Mouse (Mus musculus): Measurements from ENCODE around the gene Cnst.
A peak's percentile ranks its signal among the peaks of the same experiment; 100 is the strongest.

Cnst gene

GRCm38 (mm10) chr1:179553949-179554347, 7.8 kb downstream of the Cnst start:
- no peak for DNase-seq

DNA sequence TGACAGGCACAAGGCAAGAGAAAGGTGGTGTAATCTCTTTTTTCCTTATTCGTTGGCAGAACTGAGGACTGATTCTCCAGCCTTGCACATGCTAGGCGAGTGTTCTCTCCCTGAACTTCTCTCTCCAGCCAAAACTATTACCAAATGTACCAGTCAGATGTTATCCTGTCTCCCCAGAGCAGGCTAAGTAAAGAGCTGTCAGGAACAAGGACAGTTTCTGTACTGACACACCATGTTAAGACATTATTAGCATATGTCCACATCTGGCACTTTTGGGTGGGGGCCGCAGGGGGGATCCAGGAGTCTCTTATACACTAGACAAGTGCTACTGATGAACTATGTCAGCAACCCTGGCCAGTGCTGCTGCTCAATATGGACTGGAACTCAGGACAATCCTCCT, 10.8 kb downstream of the Cnst start:
- DNase-seq: no peak

DNA sequence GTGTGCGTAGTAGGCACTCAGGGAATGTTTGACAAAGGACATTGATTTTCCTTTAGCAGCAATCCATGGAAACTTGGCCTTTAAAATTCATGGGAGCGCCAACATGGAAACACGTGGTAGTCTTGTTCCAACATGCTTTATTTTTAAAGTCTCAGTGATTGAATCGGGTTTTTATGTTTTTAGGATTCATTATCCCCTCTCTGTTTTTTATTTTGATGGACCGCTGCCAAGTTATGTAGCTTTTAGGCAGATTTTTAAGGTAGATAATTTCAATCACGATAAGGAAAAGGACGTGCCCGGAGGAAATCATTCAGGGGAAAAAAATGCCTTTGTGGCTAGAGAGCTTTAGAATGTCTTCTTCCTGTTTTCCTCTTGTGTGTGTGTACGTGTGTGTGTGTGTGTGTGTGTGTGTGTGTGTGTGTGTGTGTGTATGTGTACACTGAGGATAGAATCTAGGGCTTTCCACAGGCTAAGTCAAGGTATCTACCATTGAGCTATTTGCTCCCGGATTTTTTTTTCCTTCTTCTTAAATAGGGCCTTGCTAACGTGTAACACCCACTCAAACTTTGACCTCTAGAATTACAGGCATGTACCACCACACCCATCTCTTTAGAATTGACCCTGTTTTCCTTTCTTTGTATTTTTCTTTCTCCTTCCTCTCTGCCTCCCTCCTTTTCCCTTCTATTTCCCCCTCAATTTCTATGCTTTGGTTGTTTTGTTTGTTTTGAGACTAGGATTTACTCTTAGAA, 13.4 kb downstream of the Cnst start:
- no peak for DNase-seq

- no peak for DNase-seq
Observed at GRCm38 (mm10) chr1:179560845-179561430, 14.8 kb downstream of the Cnst start.

GRCm38 (mm10) chr1:179563211-179563610, 17.0 kb downstream of the Cnst start:
- no peak for DNase-seq

DNA sequence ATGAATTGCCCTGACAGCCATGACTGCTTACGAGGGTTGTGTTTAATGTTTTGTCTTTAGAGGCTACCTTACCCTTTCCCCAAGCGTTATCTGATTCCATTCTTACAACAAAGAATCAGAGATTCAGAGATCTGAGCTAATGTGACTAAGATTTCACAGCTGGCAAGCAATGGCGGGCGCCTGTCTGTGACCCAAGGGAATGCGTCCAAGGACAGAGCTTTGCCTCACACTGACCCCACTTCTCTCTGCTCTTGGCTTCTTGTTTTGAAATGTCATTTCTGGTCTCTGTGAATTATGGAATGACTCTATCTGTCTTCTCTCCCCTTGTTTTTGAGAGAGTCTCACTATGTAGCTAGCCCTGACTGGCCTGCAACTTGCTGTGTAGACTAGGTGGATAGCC, 17.8 kb downstream of the Cnst start:
- DNase-seq: no peak

DNA sequence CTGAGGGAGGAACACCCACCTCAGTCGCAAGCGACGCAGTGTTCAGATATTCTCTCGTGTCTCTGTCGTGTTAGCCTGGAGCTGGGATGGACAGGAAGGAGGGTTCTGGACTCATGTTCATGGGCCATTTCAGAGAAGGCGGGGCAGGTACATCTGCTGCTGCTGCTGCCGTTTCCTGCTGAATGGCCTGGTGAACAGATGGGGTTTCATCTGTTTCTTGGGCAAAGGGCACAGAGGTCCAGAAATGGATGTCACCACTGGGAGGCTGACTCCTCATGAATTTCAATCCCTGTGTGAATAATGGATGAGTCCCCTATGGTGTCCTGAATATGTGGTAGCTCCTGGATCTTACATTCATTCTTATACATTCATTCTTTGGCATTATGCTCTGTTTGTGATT, 21.4 kb downstream of the Cnst start:
- DNase-seq: peak; percentile 15

DNA sequence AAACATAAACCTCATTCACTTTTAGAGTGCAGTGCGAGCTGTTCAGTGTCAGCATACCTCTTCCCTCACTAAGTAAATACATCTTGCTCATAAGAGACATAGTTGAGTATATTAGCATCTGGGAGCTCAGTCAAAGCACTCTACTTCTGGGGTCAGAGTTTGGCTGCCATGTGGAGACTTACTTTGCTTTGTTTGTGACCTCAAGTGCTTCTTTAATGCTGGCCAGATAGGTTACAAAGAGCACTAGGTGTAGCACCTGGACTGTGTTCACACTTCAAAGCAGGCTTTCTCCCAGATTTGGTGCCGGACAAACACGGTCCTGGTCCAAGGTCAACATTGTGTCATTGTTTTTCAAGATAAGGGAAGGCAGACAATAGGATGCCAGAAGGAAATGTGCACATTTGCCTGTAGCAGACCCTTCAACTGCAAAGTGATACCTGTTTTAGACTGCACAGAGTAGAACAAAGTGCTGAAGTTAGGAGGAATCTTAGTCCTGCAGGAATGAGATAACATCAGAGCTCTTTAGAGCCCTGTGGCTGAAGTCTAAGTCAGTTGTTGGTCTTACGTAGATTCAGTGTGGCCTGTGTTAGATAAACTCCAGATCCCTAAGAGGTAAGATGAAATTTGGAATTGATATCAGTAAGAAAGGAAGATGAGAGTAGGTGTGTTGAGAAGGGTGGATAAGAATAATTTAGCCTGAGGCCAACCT, 22.7 kb downstream of the Cnst start:
- DNase-seq: no peak

- no peak for DNase-seq
Observed at GRCm38 (mm10) chr1:179570482-179570881, 24.3 kb downstream of the Cnst start.

- no peak for DNase-seq
Observed at GRCm38 (mm10) chr1:179571686-179572085, 25.5 kb downstream of the Cnst start.

GRCm38 (mm10) chr1:179573650-179574206, 27.6 kb downstream of the Cnst start:
- no peak for DNase-seq

GRCm38 (mm10) chr1:179578625-179579024, 32.5 kb downstream of the Cnst start:
- DNase-seq: no peak

DNA sequence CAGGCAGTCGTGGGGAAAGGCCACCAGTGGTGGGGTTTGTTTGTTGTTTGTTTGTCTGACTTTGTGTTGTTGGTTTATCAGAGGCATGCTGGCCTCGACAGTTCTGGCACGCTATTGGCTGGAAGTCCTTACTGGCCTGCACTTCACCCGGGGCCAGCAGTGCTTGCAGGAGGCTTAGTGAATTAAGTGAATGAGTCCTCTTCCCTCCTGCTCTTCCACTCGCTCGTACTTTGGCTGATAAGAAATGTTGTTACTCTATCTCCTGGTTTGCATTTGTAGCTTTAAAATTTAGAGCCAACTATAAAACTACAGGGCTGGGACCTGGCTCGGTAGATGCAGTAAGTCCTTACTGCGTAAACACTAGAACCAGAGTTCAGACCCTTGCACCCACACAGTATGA, 34.0 kb downstream of the Cnst start:
- DNase-seq: no peak

DNA sequence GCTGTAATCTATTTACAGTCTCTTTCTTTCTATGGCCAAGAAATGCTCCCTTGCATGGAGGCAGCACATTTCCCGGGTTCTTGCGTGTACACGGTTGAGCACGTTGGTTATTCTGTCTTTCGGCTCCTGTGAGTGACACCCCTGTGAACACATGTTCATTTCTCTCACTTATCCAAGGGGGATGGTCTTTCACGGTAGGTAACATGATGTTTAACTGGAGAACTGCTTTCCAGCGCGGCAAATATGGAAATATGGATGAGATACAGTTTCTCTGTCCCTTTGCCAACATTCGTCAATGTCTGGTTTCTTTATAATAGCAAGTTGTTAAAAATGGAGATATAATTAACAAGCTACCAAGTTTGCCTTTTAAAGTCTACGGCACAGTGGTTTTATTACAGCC, 35.3 kb downstream of the Cnst start:
- no peak for DNase-seq

DNA sequence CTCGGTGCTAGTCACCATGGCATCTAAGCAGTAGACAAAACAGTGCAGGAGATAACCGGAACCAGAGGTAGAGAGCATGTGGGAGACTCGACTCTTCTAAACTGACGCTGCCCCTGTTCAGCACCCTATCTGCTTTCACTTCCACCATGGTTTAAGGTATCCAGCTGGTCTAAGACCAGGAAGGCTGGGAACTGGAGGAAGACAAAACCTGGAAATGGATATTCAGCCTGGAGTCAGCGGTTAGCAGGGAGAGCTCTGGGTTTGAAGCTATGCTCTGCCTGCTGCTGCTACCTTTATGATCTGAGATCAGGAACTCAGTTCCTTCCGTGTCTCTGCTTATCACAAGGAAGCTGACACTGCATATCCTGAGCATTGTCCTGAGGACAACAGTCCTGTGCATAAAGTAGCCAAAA, 35.9 kb downstream of the Cnst start:
- DNase-seq: no peak

- no peak for DNase-seq
Observed at GRCm38 (mm10) chr1:179583090-179583489, 36.9 kb downstream of the Cnst start.

DNA sequence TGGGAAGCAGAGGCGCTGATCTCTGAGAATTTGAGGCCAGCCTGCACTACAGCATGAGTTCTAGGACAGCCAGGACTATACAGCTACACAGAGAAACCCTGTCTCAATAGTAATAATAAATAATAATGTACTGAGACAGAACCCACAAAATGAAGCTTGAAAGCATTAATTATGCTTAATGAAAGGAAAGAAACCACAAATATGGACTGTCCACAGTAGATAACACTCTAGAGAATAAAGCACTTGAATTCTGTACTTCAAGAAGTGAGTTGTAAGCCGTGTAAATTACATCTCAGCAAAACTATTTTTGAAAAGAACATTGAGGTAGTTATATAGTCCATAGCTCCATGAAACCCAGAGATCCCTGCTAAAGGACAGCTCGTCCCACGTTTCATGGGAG, 38.0 kb downstream of the Cnst start:
- no peak for DNase-seq

- peak; percentile 13 for DNase-seq
Observed at GRCm38 (mm10) chr1:179585646-179586045, 39.5 kb downstream of the Cnst start.

DNA sequence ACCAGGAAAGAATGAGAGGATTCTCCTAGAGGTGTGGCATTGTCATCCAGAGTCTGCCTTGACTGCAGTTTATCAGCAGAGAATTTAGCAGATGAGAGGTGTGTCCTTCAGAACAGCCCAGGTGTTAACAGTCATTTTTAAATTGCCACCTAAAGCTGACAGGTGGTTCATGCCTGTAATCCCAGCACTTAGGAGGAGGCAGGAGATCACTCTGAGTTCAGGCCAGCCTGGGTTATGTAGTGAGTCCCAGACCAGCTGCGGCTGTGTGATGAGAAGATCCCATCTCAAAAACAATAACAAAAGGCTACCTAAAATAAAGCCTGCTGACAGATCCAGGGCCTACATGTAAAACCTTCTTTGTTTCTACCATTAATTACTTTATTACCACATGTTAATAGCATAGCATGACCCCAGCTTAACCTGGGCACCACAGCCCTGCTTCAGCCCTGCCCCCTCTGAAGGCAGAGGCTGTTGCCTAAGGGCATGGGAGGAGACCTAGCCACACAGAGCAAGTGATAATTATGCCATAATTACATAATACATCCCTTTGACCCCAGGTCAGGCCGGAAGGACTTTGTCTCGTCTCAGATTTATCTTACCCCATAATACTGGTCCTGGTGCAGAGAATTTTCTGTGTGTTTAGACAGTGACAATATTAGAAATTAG, 40.4 kb downstream of the Cnst start:
- DNase-seq: no peak

GRCm38 (mm10) chr1:179588230-179588629, 42.1 kb downstream of the Cnst start:
- DNase-seq: no peak

- peak; percentile 19 for DNase-seq
Observed at GRCm38 (mm10) chr1:179591639-179592038, 45.5 kb downstream of the Cnst start.

DNA sequence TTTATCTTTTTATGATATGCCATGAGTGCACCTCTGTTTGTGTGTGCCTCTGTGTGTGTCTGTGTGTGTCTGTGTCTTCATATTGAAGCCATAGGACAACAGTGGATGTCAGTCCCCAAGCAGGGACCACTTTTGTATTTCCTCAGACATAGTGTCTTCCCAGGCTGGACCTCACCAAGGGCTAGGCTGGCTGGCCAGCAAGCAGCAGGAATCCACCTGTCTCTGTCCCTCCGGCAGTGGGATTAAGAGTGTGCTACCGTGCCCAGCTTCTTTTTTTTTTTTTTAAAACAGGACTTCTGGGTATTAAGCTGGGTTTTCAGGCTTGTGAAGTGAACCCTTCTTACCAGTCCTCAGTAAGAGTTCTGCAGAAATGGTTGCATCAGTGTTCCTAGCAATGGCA, 46.0 kb downstream of the Cnst start:
- no peak for DNase-seq

DNA sequence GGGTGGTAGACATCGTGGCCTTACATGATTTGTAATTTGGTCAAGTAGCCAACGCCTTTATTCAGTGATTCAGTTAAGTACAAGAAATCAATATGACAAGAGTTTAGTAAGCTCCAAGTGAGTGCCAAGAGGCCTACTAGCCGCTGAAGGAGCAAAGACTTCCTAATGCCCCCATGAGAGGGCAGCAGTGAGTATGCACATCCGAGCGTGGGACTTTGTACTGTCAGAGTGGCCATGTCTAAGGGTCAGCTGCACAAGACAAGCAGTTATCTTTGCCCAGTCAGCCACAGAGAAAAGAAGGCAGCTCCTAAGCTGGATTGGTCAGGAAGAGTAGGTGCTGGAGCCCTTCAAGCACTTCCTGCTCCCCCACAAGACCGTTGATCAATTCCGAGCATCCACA, 46.8 kb downstream of the Cnst start:
- peak; percentile 18 for DNase-seq

Measured in retina, postnatal 1 day (tissue).